Mouse (Mus musculus) thymus, postnatal 0 days (tissue): ENCODE data around the gene Apbb2. TPM values are rescaled to one million over a fixed set of nuclear protein-coding genes. Genes with fewer than 3 reads are reported as not detected.
A peak's percentile ranks its signal among the peaks of the same experiment; 100 is the strongest.

ENCODE experiments used
- DNase-seq: peaks from one replicate; pipeline ENCODE4 v3.0.0-alpha.2; 2015; ENCODE audit warnings: low spot score
- polyA plus RNA-seq: library from polyadenylated mRNA; unstranded; fragments of >200 nt; fragmentation: Nextera tagmentation; extraction: Ambion mirVana; gene quantifications from 2 replicates; pipeline ENCODE4 v1.2.1, GENCODE M21; 2015

The Apbb2 gene
- polyA plus RNA-seq, 1 experiment from 2014 or later = 10.6 TPM

DNA sequence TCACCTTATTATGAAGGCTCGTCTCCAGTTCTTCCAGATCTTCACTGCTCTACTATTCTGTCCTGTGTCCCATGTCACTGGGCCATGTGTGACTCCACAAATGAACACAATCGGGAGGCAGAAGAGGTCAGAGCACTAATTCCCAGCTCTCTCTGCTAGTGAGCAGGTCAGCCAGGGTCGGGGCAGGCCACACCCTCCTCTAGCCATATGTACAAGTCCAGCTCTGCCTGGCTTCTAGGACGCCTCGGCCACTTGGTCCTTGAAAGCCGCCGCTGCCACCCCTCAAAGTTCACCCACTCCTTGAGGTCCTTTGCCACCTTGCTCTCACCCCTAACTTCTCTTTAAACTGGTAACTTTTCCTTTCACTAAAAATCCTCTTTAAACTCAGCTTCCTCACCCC lies 198.6 kb downstream of the Apbb2 start:
- DNase-seq = no peak

DNA sequence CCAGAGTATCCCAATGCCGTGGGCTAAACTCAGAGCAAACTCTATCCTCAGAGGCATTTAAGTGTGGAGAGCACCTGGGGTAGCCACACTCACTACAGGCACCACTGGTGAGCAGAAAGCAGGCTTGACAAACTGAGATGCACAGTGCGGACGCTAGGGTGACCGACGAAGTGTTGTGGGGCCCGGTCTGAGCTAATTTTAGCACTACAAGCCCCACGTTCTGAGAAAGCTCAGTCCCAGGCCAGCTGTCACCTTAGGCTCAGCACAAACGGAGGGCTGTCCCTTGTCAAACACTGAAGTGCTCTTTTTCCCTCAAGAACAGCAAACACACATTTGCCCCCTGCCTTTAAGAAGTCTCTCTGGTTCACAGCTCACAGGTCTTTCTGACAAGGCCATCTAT lies 201.3 kb downstream of the Apbb2 start:
- no peak for DNase-seq

DNA sequence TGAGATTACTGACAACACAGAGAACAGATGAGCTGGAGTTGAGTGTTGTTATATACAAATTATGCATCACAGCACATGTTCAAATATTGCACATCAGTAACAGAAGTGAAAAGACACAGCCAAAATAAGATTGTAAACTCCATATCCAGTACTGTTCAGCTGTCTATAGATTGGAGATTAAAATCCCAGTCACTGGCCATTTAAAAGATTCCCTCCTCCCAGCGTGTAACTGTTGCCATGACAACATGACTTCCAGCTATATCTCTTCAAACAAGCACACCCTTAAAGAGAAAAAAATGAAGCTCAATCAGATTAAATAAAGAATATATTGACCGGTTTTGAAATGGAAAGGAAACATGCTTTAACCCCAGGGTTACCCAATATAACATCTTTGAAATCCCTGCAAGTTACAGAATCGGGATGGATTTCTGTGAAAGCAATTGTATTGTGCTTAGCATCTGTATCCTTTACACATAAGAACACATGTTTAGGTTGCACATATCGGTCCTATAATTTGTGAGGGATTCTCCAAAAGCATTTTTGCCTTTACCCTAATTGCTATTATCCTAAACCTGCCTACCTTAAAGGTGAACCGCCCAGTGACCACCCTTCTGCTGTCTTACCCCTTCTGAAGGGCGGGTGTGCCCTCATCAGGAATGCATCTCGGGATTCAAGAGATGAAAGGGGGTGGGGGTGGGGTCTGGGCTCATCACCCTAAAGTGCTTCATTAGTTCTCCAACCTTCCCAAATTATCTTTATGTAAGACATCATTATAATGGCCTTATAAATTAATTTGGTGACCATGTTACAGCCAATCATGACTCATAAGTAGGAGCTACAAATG lies 202.7 kb downstream of the Apbb2 start:
- no peak for DNase-seq

DNA sequence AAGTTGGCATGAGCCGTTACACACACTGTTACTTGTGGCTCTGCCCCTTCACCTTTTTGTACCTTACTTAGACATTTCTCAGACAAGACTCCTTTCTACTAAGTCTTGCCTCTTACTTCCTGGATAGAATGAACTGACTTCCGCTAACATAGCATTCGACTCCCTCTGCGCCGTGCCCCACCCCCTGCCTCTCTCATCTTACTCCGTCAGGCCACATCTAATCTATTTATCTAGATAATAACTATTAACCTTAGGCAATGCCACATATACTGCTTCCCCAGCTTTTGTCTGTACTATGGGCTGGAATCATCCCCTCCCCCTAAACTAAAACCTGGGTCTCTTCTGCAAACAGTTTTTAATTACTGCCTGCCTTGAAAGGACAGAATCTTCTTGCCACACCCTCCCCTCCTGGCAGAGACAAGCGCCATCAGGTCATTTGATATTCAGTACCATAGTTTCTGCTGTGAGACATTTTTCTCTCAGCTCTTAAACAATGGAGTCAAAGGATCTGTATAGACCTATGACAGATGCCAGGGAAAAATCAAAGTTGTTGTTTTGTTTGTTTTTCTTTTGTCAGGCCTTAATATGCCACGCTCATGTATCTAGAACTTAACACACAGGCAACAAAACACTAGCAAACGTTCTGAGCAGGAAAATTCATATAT lies 203.4 kb downstream of the Apbb2 start:
- DNase-seq = no peak

DNA sequence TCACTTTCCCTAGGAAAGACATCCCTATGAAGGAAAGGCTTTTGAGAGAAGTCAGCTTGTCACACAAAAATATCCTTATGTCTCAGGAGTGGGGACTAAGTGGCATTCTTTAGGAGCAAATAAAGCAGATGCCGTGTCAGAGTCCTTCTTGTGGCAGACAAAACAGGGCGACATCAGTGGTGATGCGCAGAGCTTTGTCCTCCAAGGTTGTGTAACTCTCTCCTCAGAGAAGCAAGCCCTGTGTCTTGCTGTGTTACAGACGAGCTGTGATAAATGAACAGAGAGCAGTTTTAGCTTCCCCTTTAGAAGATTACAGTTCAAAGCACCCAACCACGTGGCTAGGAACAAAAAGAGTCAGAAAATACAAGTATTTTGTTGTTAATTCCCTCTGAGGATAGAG lies 205.2 kb downstream of the Apbb2 start:
- no peak for DNase-seq

DNA sequence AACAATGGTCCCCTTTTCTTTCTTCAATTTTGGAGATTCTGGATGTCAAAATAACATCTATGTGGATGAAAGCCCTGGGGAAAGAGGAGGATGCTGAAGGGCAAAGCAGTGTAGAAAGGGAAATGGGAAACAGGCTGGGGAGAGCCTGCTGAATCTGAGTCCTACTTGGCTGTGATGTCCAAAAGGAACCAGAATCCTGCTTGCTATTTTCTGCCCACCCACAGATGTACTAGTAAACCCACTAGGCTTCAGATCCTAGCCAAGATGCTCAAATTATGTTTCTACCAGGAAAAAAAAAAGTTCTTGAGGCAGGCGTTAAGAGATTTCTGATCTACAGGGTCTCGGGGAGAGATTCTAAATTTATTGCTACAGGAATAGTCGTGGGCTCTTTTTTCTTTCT lies 205.8 kb downstream of the Apbb2 start:
- no peak for DNase-seq

DNA sequence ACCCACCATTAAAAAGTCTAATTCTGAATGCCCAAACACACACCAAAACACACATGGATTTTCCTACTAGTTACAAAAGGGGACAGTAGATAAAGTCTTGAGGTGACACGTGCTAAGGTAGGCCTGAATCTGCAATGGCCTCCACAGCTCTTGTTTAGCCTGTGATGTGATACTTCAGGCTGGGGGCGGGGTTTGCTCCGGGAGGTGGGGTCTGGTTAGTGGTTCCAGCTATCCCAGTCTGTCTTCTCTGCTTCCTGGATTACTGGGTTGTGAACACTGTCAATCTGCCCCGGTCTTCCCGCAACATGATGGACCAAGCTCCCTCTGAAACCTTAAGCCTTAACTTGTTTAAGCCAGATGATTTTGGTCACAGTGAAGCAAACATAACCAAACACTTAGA lies 210.0 kb downstream of the Apbb2 start:
- DNase-seq = no peak

DNA sequence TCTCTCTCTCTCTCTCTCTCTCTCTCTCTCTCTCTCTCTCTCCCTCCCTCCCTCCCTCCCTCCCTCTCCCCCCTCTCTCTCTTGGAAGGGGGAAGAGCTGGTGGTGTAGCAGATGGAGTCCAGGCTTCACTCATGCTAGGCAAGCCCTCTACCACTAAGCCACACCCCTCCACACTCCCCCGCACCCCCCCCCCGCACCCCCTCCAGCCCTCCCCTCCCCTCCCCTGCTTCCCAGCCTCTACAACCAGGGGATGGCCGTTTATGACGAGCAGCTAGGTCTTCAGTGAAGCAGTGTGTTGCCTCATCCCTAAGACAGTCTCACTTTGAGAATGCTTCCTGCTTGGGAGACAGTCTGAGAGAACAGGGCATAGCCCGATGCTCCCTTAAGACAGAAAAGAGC lies 210.6 kb downstream of the Apbb2 start:
- no peak for DNase-seq

DNA sequence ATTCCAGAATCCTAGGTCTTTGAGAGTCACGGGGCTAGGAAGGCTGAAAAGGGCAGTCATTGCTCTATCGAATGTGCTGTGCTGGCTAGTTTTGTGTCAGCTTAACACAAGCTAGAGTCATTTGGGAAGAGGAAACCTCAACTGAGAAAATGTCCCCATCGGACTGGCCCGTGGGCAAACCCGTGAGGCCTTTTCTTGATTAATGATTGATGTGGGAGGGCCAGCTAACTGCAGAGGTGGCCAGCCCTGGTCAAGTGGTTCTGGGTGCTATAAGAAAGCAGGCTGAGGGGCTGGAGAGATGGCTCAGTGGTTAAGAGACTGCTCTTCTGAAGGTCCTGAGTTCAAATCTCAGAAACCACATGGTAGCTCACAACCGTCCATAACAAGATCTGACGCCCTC lies 212.2 kb downstream of the Apbb2 start:
- DNase-seq = no peak

DNA sequence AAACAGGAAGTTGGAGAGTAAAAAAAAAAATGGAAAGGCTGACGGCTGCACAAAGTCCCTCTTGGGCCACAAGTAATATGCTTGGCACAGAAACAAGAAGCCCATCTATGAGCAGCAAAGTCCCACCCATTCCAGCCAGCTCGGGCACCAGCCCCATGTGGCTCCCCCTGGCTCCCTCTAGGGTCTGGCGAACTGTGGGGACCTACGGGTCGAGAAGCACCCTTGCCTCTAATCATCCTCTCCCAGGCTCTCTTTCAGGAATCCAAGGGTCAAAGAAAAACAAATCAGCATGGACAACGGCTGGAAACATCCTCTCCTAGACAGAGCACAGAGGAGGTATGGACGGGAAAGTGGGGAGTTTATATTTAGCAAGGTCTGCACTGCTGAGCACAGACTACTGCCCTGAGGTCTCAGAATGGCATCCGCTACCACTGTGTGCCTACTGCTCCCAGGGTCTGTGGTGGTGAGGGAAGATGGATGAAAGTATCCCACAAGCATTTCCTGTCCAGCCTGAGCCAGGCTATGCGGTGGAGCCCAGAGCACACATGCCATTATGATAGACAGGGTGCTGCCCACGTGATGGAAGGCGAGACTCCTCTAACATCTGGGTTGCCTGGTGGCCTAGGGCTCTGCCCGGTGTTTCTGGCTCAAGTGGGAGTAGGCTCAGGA lies 212.7 kb downstream of the Apbb2 start:
- no peak for DNase-seq

DNA sequence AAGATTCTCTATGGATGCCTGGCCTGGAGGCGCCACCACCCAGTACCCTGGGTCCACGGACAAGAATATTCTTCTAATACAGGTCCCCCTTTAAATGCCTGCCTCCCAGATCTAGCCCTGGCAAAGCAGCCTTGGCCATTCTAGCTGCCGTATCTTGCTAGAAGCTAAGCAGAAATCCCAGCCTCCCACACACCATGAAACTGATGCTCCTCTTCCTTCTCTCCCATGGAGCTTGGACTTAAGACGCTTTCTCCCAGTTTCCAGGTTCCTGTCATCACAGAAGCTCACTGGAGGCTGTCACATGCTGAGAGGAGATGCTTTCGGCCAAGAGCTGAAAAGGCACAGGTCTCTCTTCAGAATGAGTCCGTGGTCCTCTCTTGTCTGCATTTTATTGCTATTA lies 213.3 kb downstream of the Apbb2 start:
- no peak for DNase-seq

DNA sequence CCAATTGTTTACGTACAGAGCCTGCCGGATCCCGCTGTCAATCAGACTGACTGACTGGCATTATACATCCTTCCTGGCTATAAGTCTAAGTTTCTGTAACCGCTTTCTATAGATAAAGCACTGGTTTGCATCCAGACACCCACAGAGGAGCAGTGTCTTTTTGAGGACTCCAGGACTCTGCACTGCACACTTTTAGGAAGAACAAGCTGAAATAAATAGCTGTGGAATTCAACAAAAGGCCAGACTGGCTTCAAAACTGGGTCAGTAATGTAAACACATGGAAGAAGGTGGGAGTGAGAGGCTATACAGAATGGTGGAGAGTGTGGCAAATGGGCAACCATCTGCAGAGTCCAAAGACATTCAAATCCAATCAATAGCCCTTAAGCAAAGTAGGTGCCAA lies 218.0 kb downstream of the Apbb2 start:
- DNase-seq = no peak

DNA sequence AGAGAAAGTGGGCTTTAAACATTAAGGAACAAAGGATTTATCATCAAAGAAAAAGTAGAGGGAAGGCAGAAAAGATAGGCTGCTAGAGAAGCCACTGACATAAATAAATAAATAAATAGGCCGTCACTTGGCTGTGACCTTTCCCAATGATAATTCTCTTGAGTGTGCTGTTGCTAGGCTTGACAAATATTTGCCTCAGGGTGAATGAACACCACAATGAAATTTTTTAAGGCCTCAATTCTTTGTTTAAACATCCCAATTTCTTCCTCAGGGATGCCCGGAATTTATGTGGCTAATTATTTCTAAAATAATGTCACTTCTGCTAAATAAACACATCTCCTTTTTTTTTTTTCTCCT lies 219.3 kb downstream of the Apbb2 start:
- no peak for DNase-seq

DNA sequence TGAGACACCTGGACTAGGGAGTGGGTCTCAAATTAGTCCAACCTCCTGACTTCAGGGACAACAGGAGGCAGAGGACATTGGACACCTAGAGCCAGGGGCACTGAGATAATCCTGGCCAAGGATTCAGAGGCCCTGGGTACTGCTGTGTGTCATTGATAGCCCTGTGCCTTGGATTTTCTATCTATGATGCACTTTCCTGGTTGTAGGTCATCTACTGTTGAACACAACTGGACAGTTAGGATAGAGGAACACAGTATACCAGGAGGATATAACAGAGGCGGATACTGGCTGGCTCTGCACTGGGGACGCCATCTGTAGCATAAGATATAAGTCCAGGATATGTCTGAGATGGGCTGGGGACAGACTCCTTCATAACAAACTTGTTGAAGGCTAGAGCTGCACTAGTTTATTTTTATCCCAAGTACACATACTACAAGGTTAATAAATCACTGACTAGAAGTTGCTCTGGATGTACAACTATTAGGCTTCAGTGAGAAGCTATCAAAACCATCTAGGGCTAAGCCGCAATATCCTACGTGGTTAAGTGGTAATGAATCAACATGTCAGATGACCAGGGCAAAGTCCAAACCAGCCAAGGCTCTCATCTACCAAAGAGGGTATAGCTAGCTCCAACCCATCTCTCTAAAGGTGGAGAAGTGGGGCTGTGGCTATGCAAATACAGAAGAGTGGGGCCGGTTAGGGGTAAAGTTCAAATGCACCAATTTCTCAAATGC lies 219.9 kb downstream of the Apbb2 start:
- DNase-seq = no peak

DNA sequence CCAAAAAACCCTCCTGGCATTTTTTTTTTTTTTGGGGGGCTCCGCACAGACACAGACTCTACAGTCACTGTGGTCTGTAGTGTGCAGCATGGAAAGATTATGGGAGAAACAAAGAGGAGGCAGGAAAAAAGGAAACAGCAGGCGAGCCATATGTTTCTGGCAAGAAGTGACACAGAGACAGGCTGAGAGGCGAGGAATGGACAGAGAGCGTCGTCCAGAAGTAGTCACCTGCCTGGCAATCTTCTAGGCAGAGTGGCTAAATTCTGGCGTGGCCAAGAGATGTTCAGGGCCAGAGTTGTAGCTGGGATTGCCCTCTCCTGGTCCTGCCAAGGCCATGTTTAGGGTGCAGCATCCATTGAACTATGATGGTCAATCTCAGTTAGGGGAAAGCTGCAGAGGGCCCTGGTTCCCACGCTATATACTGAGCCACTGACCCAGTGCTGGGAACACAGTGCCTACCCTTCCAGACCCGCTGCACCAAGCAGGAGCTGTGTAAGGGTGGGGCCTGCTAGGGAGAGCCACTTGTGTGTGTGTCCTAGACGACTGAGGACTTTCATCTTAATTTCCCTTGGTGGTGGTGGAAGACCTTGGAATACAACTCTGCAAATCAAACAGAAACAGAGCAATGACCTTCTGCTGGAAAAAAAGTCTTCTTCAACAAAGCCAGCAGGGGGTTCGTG lies 224.7 kb downstream of the Apbb2 start:
- no peak for DNase-seq

DNA sequence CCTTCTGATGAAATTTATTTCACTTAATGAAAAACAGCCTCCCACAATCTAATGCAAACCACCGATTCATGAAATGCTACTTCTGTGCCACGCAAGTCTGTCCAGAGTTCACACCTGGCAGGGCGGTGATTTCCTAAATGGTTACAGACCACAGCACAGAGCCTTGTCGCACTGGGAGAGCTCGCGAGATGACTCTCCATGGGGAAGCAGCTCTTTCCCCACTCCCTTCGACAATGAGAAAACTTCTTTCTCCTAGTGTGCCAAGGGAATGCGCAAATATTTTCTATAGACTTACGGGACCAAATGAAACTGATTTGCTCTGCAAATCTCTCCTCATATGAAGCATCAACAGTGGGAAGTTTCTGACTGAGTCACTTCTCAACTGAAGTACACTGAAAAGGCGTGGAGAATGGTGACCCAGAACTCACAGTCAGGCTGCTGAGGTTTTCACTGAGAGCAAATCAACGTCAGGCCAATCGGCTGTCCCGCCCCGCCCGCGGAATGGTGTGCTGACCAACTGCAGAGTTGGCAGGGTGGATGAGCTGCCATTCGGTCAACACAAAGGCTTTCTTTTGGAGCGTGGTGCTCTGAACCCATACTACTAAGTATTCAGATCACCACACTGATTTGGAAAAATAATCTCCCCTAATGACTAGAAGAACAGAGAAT lies 225.6 kb downstream of the Apbb2 start:
- no peak for DNase-seq

DNA sequence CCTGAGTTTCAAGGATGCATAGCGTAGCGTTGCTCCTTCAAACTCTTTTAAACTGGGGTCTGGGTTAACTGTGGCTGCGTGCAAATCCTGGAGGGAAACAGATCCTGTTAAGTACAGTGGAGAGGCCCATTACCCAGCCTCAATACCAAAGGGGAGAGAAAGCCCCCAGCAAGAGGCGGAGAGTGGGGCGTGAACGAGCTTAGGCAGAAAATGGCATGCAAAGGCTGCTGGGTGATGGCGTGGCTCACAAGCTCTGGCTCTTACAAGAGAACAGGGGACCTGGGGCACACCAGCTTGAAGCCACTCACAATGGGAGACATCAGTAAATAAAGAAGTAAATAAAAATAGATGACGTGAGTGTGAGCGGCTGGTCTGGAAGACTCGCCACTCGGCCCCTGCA lies 226.8 kb downstream of the Apbb2 start:
- no peak for DNase-seq

DNA sequence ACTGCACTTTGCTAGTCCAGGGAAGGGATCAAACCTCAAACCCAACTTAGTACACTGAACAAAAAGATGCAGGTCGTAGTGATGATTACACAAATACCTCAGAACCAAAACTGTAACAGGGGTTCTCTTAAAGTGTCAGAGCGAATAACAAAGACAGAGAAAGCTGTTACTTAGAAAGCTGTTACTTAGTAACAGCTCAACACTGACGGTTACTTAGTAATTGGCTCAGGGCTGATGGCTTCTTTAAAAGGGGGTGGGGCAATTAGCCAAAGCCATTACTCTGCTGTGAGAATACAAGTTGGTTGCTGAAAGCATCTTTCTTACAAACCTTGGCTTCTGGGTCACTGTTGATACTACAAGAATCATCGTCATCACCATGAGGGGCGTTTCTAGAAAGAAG lies 227.3 kb downstream of the Apbb2 start:
- DNase-seq = no peak

DNA sequence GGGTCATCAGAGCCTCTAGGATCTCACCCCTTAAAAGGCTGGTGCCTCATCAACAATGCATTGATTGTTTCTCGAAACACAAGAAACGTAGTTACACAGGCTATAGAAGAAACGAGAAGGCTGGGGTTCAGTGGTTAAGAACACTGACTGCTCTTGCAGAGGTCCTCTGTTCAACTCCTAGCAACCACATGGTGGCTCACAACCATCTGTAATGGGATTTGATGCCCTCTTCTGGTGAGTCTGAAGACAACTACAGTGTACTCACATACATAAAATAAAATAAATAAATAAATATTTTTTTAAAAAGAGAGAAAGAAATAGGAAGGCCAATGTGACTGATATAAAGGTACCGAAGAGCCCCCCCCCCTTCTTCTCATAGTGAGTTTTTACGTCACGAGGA lies 228.0 kb downstream of the Apbb2 start:
- DNase-seq = no peak

DNA sequence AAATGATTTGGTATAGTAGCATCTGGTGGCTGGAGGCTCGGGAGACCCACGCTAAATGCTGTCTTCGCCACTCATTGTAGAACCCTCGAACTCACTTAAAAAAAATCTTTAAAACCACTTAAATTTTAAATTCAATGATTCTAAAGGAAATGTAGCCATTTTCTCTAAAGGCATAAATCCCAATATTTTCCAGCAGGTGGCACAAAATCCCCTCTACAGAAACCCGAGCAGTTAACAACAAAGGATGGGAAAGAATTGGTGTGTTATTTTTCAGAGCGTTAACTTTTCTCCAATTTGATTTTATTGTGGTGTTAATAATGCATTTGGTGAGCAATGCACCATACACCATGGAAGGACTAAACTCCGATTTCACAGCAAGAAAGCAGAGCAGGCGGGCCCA lies 231.1 kb downstream of the Apbb2 start:
- no peak for DNase-seq

DNA sequence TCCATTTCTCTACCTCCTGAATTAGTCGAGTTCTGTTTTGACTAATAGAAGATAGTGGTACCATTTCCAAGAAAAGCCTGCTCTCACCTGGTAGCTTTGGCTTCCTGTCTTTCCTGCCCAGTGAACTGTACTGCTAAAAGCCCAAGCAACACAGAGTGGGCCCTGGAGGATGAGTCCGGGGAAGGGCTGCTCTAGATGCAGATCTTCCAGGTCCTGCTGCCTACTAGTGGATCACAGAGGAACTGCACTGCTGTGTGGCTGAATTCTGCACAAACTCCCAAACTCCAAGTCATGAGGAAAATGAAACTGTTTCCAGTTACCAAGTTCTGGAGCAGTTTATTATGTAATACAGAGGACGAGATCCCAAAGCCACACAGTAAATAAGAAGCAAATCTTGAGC lies 232.9 kb downstream of the Apbb2 start:
- DNase-seq = peak; percentile 52
